14 mouse cellular contexts compared by ENCODE assay signal in genomic region chr3:94476301-94477035, GRCm38 (mm10). TPM values are rescaled to one million over a fixed set of nuclear protein-coding genes. Genes with fewer than 3 reads are reported as not detected.
DNase-seq lines count a peak whose midpoint lies in the region; ATAC-seq and TF ChIP-seq lines count a peak whose summit lies in the region.
"Had no signal": no experiment of that assay in that cellular context is flagged by ENCODE, and none has a peak within 500 bp of the region (broad histone marks: within the 10 kb centered on the region; RNA-seq: fewer than 3 reads in every experiment).

No protein-coding gene starts in this region.

- H3K9me3 ChIP-seq in forebrain, embryonic 15.5 days: no peaks in the 10 kb centered on the region
- H3K9me3 ChIP-seq in forebrain, embryonic 11.5 days (ENCODE audit: control insufficient read depth, low read length): no peaks in the 10 kb centered on the region
- H3K9me3 ChIP-seq in MEL (replicated peaks; ENCODE audit: insufficient read depth, low read length): no peaks in the 10 kb centered on the region
- no peaks in the 10 kb centered on the region for H3K9me3 ChIP-seq in heart, embryonic 11.5 days (replicated peaks; ENCODE audit: control insufficient read depth, low read length)
- H3K9me3 ChIP-seq: heart, embryonic 15.5 days had no signal

- H3K27ac ChIP-seq in forebrain, embryonic 15.5 days (replicated peaks): peak overlapping the region; percentile 95; the same call in 1 of the 2 replicates
- no peak overlapping the region for H3K27ac ChIP-seq in forebrain, embryonic 11.5 days (ENCODE audit: low read depth, low read length)
- H3K27ac ChIP-seq in MEL (ENCODE audit: control insufficient read depth, low read depth, low read length): no peak overlapping the region
- H3K27ac ChIP-seq in heart, embryonic 11.5 days (ENCODE audit: low read depth, low read length): no peak overlapping the region
- H3K27ac ChIP-seq: heart, embryonic 15.5 days had no signal

- H3K4me2 ChIP-seq in forebrain, embryonic 15.5 days (replicated peaks): no peak overlapping the region
- no peak overlapping the region for H3K4me2 ChIP-seq in forebrain, embryonic 11.5 days (ENCODE audit: low read depth, low read length, severe bottlenecking)
- no peak overlapping the region for H3K4me2 ChIP-seq in heart, embryonic 11.5 days
- H3K4me2 ChIP-seq: heart, embryonic 15.5 days had no signal

- no peak overlapping the region for H3K4me3 ChIP-seq in forebrain, embryonic 15.5 days
- H3K4me3 ChIP-seq in forebrain, embryonic 11.5 days (ENCODE audit: low read depth, low read length): no peak overlapping the region
- no peak overlapping the region for H3K4me3 ChIP-seq in MEL (ENCODE audit: control insufficient read depth in 1 of 2, insufficient read depth in 1 of 2, low read depth in 2 of 2, low read length in 2 of 2)
- H3K4me3 ChIP-seq in heart, embryonic 11.5 days (ENCODE audit: low read depth, low read length): no peak overlapping the region
- H3K4me3 ChIP-seq: heart, embryonic 15.5 days had no signal

- H3K36me3 ChIP-seq in forebrain, embryonic 15.5 days: peaks cover 6% of the 10 kb centered on the region; the same call in 1 of the 2 replicates
- H3K36me3 ChIP-seq in forebrain, embryonic 11.5 days (ENCODE audit: control insufficient read depth, insufficient read depth, low read length): no peaks in the 10 kb centered on the region
- H3K36me3 ChIP-seq in MEL (ENCODE audit: control insufficient read depth in 1 of 2, insufficient read depth in 2 of 2, low read length in 2 of 2): peaks cover 0 to 19% of the 10 kb centered on the region in 2 experiments; a peak in 2 of 4 replicates
- no peaks in the 10 kb centered on the region for H3K36me3 ChIP-seq in heart, embryonic 11.5 days (ENCODE audit: control insufficient read depth, insufficient read depth, low read length)
- H3K36me3 ChIP-seq: heart, embryonic 15.5 days had no signal

- H3K4me1 ChIP-seq in forebrain, embryonic 15.5 days: peaks cover 45% of the 10 kb centered on the region
- H3K4me1 ChIP-seq in forebrain, embryonic 11.5 days (replicated peaks; ENCODE audit: control insufficient read depth, insufficient read depth, low read length): peaks cover 21% of the 10 kb centered on the region
- peaks cover 3 to 31% of the 10 kb centered on the region in 2 experiments; a peak in 3 of 4 replicates for H3K4me1 ChIP-seq in MEL (ENCODE audit: control insufficient read depth in 1 of 2, insufficient read depth in 2 of 2, low read length in 2 of 2)
- peaks cover 16% of the 10 kb centered on the region for H3K4me1 ChIP-seq in heart, embryonic 11.5 days (ENCODE audit: control insufficient read depth, insufficient read depth, low read length)

- TF ChIP-seq CTCF in MEL (IDR thresholded peaks at IDR 0.05 in 2 of 3, conservative IDR thresholded peaks at IDR 0.05 in 1 of 3; ENCODE audit: control insufficient read depth in 1 of 3, insufficient read depth in 1 of 3, low read depth in 2 of 3, low read length in 3 of 3, poor library complexity in 1 of 3, severe bottlenecking in 1 of 3): no peak

- no peak for TF ChIP-seq POLR2A in MEL (IDR thresholded peaks at IDR 0.05; ENCODE audit: control insufficient read depth in 1 of 2, insufficient read depth in 1 of 2, low read depth in 1 of 2, low read length in 2 of 2, poor library complexity in 1 of 2)

- ATAC-seq in forebrain, embryonic 15.5 days (replicated peaks): no peak
- ATAC-seq in forebrain, embryonic 11.5 days (replicated peaks; ENCODE audit: low FRiP score): no peak
- ATAC-seq in heart, embryonic 11.5 days (replicated peaks; ENCODE audit: insufficient number of reproducible peaks, low FRiP score, low TSS enrichment): no peak
- ATAC-seq: liver, postnatal 0 days had no signal

- no peak for DNase-seq in forebrain, embryonic 11.5 days (ENCODE audit: low spot score)
- peak; percentile 50 for DNase-seq in MEL (ENCODE audit: low read depth, low spot score)
- peak; percentile 52 for DNase-seq in forelimb bud, embryonic 11.5 days (ENCODE audit: low read depth, low spot score)
- DNase-seq in kidney, postnatal 25 days: peak; percentile 51 to 56
- DNase-seq in heart, adult 9 months (ENCODE audit: low spot score in 2 of 2): no peak
- no peak for DNase-seq in adrenal gland, adult 8-10 months
- DNase-seq: liver, postnatal 0 days; thymus, postnatal 4 days had no signal

- 60% methylated on average over 8 of the region's 8 CpGs for WGBS in forebrain, embryonic 15.5 days
- 66% methylated on average over 8 of the region's 8 CpGs for WGBS in forebrain, embryonic 11.5 days
- 44% methylated on average over 8 of the region's 8 CpGs for WGBS in heart, embryonic 11.5 days (ENCODE audit: insufficient replicate concordance)

- peak in 1 of 2 experiments; percentile 14; a peak in 1 of 4 replicates for TF ChIP-seq EP300 in MEL (IDR thresholded peaks at IDR 0.05; ENCODE audit: low read depth in 1 of 2, low read length in 2 of 2)

- no peak for TF ChIP-seq RAD21 in MEL (IDR thresholded peaks at IDR 0.05; ENCODE audit: low read depth, low read length)

- no peaks in the 10 kb centered on the region for H3K27me3 ChIP-seq in forebrain, embryonic 15.5 days
- no peaks in the 10 kb centered on the region; the same call in 1 of the 2 replicates for H3K27me3 ChIP-seq in forebrain, embryonic 11.5 days (ENCODE audit: control insufficient read depth, insufficient read depth, low read length)
- H3K27me3 ChIP-seq in MEL (ENCODE audit: control insufficient read depth in 1 of 2, insufficient read depth in 2 of 2, low read length in 2 of 2): no peaks in the 10 kb centered on the region
- H3K27me3 ChIP-seq in heart, embryonic 11.5 days (ENCODE audit: control insufficient read depth, insufficient read depth, low read length): peaks cover 31% of the 10 kb centered on the region
- H3K27me3 ChIP-seq: CH12.LX had no signal

- no peak overlapping the region for H3K9ac ChIP-seq in forebrain, embryonic 15.5 days (replicated peaks)
- H3K9ac ChIP-seq in forebrain, embryonic 11.5 days (ENCODE audit: low read length): no peak overlapping the region
- no peak overlapping the region for H3K9ac ChIP-seq in MEL (ENCODE audit: control insufficient read depth, low read depth, low read length, poor library complexity, severe bottlenecking)
- H3K9ac ChIP-seq in heart, embryonic 11.5 days (ENCODE audit: low read depth, low read length): no peak overlapping the region
- H3K9ac ChIP-seq: heart, embryonic 15.5 days; liver, postnatal 0 days had no signal

- no peaks in the 10 kb centered on the region for H3K79me2 ChIP-seq in MEL (ENCODE audit: control insufficient read depth, insufficient read depth, low read length, poor library complexity)

TF ChIP-seq in MEL, 35 proteins besides CTCF, POLR2A, EP300 and RAD21 (continues in another document):
- TF ChIP-seq ELF1 (IDR thresholded peaks at IDR 0.05; ENCODE audit: low read depth, low read length) (peak; percentile 41; the same call in 1 of the 2 replicates), POLR2AphosphoS5 (IDR thresholded peaks at IDR 0.05; ENCODE audit: borderline replicate concordance, low read depth, low read length) (no peak), KAT2A (conservative IDR thresholded peaks at IDR 0.05; ENCODE audit: low read depth, low read length) (no peak), GATA1 (IDR thresholded peaks at IDR 0.05; ENCODE audit: low read depth, low read length) (peak; percentile 33; the same call in 1 of the 2 replicates), CHD1 (IDR thresholded peaks at IDR 0.05; ENCODE audit: low read depth, low read length) (no peak), ETS1 (IDR thresholded peaks at IDR 0.05; ENCODE audit: low read depth, low read length) (0 out of 2 replicates have a peak, but pooled peaks have one; percentile 24), POLR2AphosphoS2 (IDR thresholded peaks at IDR 0.05; ENCODE audit: low read length) (no peak), HCFC1 (IDR thresholded peaks at IDR 0.05; ENCODE audit: low read depth, low read length) (no peak)

RNA-seq across cellular contexts. Expression of gene Celf3, which starts 1.6 kb away (rescaled TPM):
- 331 and 337 TPM in 2 replicates for polyA plus RNA-seq in forebrain, embryonic 15.5 days (2015; fragmentation: Nextera tagmentation; extraction: Ambion mirVana)
- 137 and 149 TPM in 2 replicates for polyA plus RNA-seq in forebrain, embryonic 11.5 days (2014; fragmentation: Nextera tagmentation; extraction: Ambion mirVana)
- 0.07 and 0.23 TPM in 2 replicates for total RNA-seq in MEL (2012; rRNA removed)
- under 1 TPM in 1 of 2 experiments, not detected in 1; 0.31 TPM for polyA plus RNA-seq in MEL (2012; ENCODE audit: insufficient read depth in 1 of 2, insufficient read length in 2 of 2, low read depth in 1 of 2, low replicate concordance in 2 of 2, missing spikeins in 1 of 2)
- polyA plus RNA-seq in heart, embryonic 11.5 days (2014; fragmentation: Nextera tagmentation; extraction: Ambion mirVana): 2.8 and 4.7 TPM in 2 replicates
- total RNA-seq in adrenal gland, adult 8-10 months (2022): 10 to 100 TPM; 17.7 to 38.7 (median 29.4) TPM
- total RNA-seq: monocyte, adult 5-6 weeks had no signal

RNA-seq across cellular contexts. Expression of gene Riiad1, which starts 3.7 kb away (rescaled TPM):
- 14.1 and 18.0 TPM in 2 replicates for polyA plus RNA-seq in forebrain, embryonic 15.5 days (2015; fragmentation: Nextera tagmentation; extraction: Ambion mirVana)
- 12.8 and 15.5 TPM in 2 replicates for polyA plus RNA-seq in forebrain, embryonic 11.5 days (2014; fragmentation: Nextera tagmentation; extraction: Ambion mirVana)
- total RNA-seq in MEL (2012; rRNA removed): not detected in 2 replicates
- polyA plus RNA-seq in MEL (2012; ENCODE audit: insufficient read depth in 1 of 2, insufficient read length in 2 of 2, low read depth in 1 of 2, low replicate concordance in 2 of 2, missing spikeins in 1 of 2): under 1 TPM in 1 of 2 experiments, not detected in 1; 0.64 TPM
- 6.6 and 7.0 TPM in 2 replicates for polyA plus RNA-seq in heart, embryonic 11.5 days (2014; fragmentation: Nextera tagmentation; extraction: Ambion mirVana)
- 1 to 10 TPM; 2.4 to 8.5 (median 3.3) TPM for total RNA-seq in adrenal gland, adult 8-10 months (2022)
- total RNA-seq: CH12.LX had no signal
- polyA plus RNA-seq: liver, postnatal 0 days had no signal

RNA-seq across cellular contexts. Expression of gene Oaz3, which starts 32.8 kb away (rescaled TPM):
- polyA plus RNA-seq in forebrain, embryonic 15.5 days (2015; fragmentation: Nextera tagmentation; extraction: Ambion mirVana): 1.6 and 1.7 TPM in 2 replicates
- 0.40 and 0.76 TPM in 2 replicates for polyA plus RNA-seq in forebrain, embryonic 11.5 days (2014; fragmentation: Nextera tagmentation; extraction: Ambion mirVana)
- total RNA-seq in MEL (2012; rRNA removed): 0.59 and 0.89 TPM in 2 replicates
- under 1 TPM in 1 of 2 experiments, not detected in 1; 0.91 TPM for polyA plus RNA-seq in MEL (2012; ENCODE audit: insufficient read depth in 1 of 2, insufficient read length in 2 of 2, low read depth in 1 of 2, low replicate concordance in 2 of 2, missing spikeins in 1 of 2)
- polyA plus RNA-seq in heart, embryonic 11.5 days (2014; fragmentation: Nextera tagmentation; extraction: Ambion mirVana): 0.29 TPM in 1 of 2 replicates, not detected in the other
- total RNA-seq in adrenal gland, adult 8-10 months (2022): not detected
- total RNA-seq: left cerebral cortex, postnatal 10 days; monocyte, adult 5-6 weeks had no signal

RNA-seq across cellular contexts. Expression of gene Mrpl9, which starts 33.4 kb away (rescaled TPM):
- polyA plus RNA-seq in forebrain, embryonic 15.5 days (2015; fragmentation: Nextera tagmentation; extraction: Ambion mirVana): 61.7 and 62.7 TPM in 2 replicates
- 65.3 and 67.0 TPM in 2 replicates for polyA plus RNA-seq in forebrain, embryonic 11.5 days (2014; fragmentation: Nextera tagmentation; extraction: Ambion mirVana)
- total RNA-seq in MEL (2012; rRNA removed): 208 and 215 TPM in 2 replicates
- 100 to 1,000 TPM in 1 of 2 experiments, not detected in 1; 191 TPM for polyA plus RNA-seq in MEL (2012; ENCODE audit: insufficient read depth in 1 of 2, insufficient read length in 2 of 2, low read depth in 1 of 2, low replicate concordance in 2 of 2, missing spikeins in 1 of 2)
- polyA plus RNA-seq in heart, embryonic 11.5 days (2014; fragmentation: Nextera tagmentation; extraction: Ambion mirVana): 60.8 and 65.5 TPM in 2 replicates
- 10 to 100 TPM; 69.1 to 73.5 (median 71.4) TPM for total RNA-seq in adrenal gland, adult 8-10 months (2022)

Comparison
In these comparisons a context has a peak if more than half of its experiments do, and no peak if none do; other contexts are left out.
1. DNase-seq: peak in MEL (single experiment), forelimb bud, embryonic 11.5 days (single experiment) and kidney, postnatal 25 days (2 of 2); none in forebrain, embryonic 11.5 days (single experiment), heart, adult 9 months (0 of 2) and adrenal gland, adult 8-10 months (single experiment).
2. RNA of gene Celf3, which starts 1.6 kb away (polyA plus RNA-seq): 331 to 337 TPM in forebrain, embryonic 15.5 days and 137 to 149 TPM in forebrain, embryonic 11.5 days; 2.8 to 4.7 TPM in heart, embryonic 11.5 days and 0.31 TPM in MEL; every median in the first group is over 10 times any median in the second.